Mouse (Mus musculus): ENCODE data around the gene Ndufs8.

GRCm38 (mm10) chr19:3899618-3900017, 13.0 kb downstream of the Ndufs8 start:
- TF ChIP-seq BHLHE40 (IDR thresholded peaks at IDR 0.05; ENCODE audit: low read depth, low read length), result no peak
- no peak for TF ChIP-seq NELFE (IDR thresholded peaks at IDR 0.05; ENCODE audit: low read depth, low read length)
- no peak for TF ChIP-seq EP300 (IDR thresholded peaks at IDR 0.05; ENCODE audit: low read length)
- no peak for TF ChIP-seq CTCF (conservative IDR thresholded peaks at IDR 0.05 in 1 of 2, IDR thresholded peaks at IDR 0.05 in 1 of 2; ENCODE audit: low read depth in 2 of 2, low read length in 2 of 2)
- no peak for TF ChIP-seq MAX (IDR thresholded peaks at IDR 0.05; ENCODE audit: low read length)
- TF ChIP-seq MAZ (IDR thresholded peaks at IDR 0.05; ENCODE audit: low read depth, low read length), result no peak
- no peak for TF ChIP-seq POLR2A (IDR thresholded peaks at IDR 0.05; ENCODE audit: low read depth, low read length)
- no peak for TF ChIP-seq RCOR1 (conservative IDR thresholded peaks at IDR 0.05; ENCODE audit: low read depth, low read length)
- no peak for TF ChIP-seq UBTF (IDR thresholded peaks at IDR 0.05; ENCODE audit: low read depth, low read length)
- no peak for TF ChIP-seq HCFC1 (IDR thresholded peaks at IDR 0.05; ENCODE audit: low read depth, low read length)
- TF ChIP-seq USF1 (IDR thresholded peaks at IDR 0.05; ENCODE audit: low read depth, low read length), result no peak
- no peak for TF ChIP-seq ETS1 (conservative IDR thresholded peaks at IDR 0.05; ENCODE audit: low read depth, low read length)
- no peak for TF ChIP-seq CHD2 (IDR thresholded peaks at IDR 0.05; ENCODE audit: low read length)

All from CH12.LX (cell line).